Mouse (Mus musculus) MEL (cell line): ENCODE measurements around the gene Cbarp.
A peak's percentile ranks its signal among the peaks of the same experiment; 100 is the strongest.

Experiments
- CTCF ChIP-seq, 3 experiments: IDR thresholded peaks in 2 of 3; conservative IDR thresholded peaks in 1 of 3; 2 replicates each; pipeline ENCODE4 v1.5.1; 2011 to 2012; ENCODE audit warnings: low read length in 3 of 3, low read depth in 2 of 3, mild to moderate bottlenecking in 2 of 3, improper control_type of control experiment in 1 of 3, inconsistent platforms in 1 of 3, mixed read lengths in 1 of 3, moderate library complexity in 1 of 3; ENCODE audit not compliant: control insufficient read depth in 1 of 3, insufficient read depth in 1 of 3, poor library complexity in 1 of 3, severe bottlenecking in 1 of 3
- EP300 ChIP-seq, 2 experiments: IDR thresholded peaks; 2 replicates each; pipeline ENCODE4 v1.6.1; 2011; ENCODE audit warnings: improper control_type of control experiment in 2 of 2, low read length in 2 of 2, low read depth in 1 of 2, mild to moderate bottlenecking in 1 of 2
- ETS1 ChIP-seq: IDR thresholded peaks from 2 replicates; pipeline ENCODE4 v1.6.1; 2012; ENCODE audit warnings: low read depth, mild to moderate bottlenecking, inconsistent platforms, low read length, improper control_type of control experiment, moderate library complexity
- JUND ChIP-seq: IDR thresholded peaks from 2 replicates; pipeline ENCODE4 v1.6.1; 2011; ENCODE audit warnings: low read depth, mild to moderate bottlenecking, improper control_type of control experiment, low read length
- KAT2A ChIP-seq: conservative IDR thresholded peaks from 2 replicates; pipeline ENCODE4 v1.6.1; 2012; ENCODE audit warnings: low read depth, low read length, improper control_type of control experiment, inconsistent platforms
- MAFK ChIP-seq: IDR thresholded peaks from 2 replicates; pipeline ENCODE4 v1.6.1; 2011; ENCODE audit warnings: low read depth, mild to moderate bottlenecking, low read length, improper control_type of control experiment, borderline replicate concordance
- POLR2A ChIP-seq, 2 experiments: IDR thresholded peaks; 2 replicates each; pipeline ENCODE4 v1.6.1; 2011 to 2012; ENCODE audit warnings: low read length in 2 of 2, mild to moderate bottlenecking in 2 of 2, control low read depth in 1 of 2, improper control_type of control experiment in 1 of 2, low read depth in 1 of 2, moderate library complexity in 1 of 2; ENCODE audit not compliant: control insufficient read depth in 1 of 2, insufficient read depth in 1 of 2, poor library complexity in 1 of 2
- POLR2AphosphoS2 ChIP-seq: IDR thresholded peaks from 2 replicates; pipeline ENCODE4 v1.6.1; 2011; ENCODE audit warnings: low read length, improper control_type of control experiment
- SMC3 ChIP-seq: IDR thresholded peaks from 2 replicates; pipeline ENCODE4 v1.6.1; 2011; ENCODE audit warnings: low read depth, low read length, improper control_type of control experiment
- TBP ChIP-seq: IDR thresholded peaks from 2 replicates; pipeline ENCODE4 v1.8.0; 2011; ENCODE audit warnings: low read depth, low read length, improper control_type of control experiment

GRCm38 (mm10) chr10:80158307-80158986 lies 17.8 kb upstream of the Cbarp start:
- TF ChIP-seq CTCF (IDR thresholded peaks at IDR 0.05 in 2 of 3, conservative IDR thresholded peaks at IDR 0.05 in 1 of 3; ENCODE audit: control insufficient read depth in 1 of 3, insufficient read depth in 1 of 3, low read depth in 2 of 3, low read length in 3 of 3, poor library complexity in 1 of 3, severe bottlenecking in 1 of 3) (no peak), EP300 (IDR thresholded peaks at IDR 0.05; ENCODE audit: low read depth in 1 of 2, low read length in 2 of 2) (no peak), POLR2A (IDR thresholded peaks at IDR 0.05; ENCODE audit: control insufficient read depth in 1 of 2, insufficient read depth in 1 of 2, low read depth in 1 of 2, low read length in 2 of 2, poor library complexity in 1 of 2) (peak; percentile 36 to 77; a peak in 3 of 4 replicates), ETS1 (no peak), SMC3 (peak; percentile 1; the same call in 1 of the 2 replicates), MAFK (no peak), POLR2AphosphoS2 (peak; percentile 77), TBP (0 out of 2 replicates have a peak, but pooled peaks have one; percentile 8), KAT2A (no peak), JUND (no peak)
